Mouse (Mus musculus): ENCODE results near the gene Zdhhc23. TPM values are rescaled to one million over a fixed set of nuclear protein-coding genes. Genes with fewer than 3 reads are reported as not detected.

The Zdhhc23 gene
- polyA plus RNA-seq, 1 experiment from 2014 or later, result 1.4 TPM

- Histone ChIP-seq H3K9me3 (ENCODE audit: control insufficient read depth, low read length) (no peaks in the 10 kb centered on the region), H3K4me1 (replicated peaks; ENCODE audit: control insufficient read depth, insufficient read depth, low read length) (no peaks in the 10 kb centered on the region), H3K27me3 (replicated peaks; ENCODE audit: control insufficient read depth, insufficient read depth, low read length) (no peaks in the 10 kb centered on the region), H3K4me2 (no peak overlapping the region), H3K27ac (ENCODE audit: low read depth, low read length) (no peak overlapping the region), H3K9ac (ENCODE audit: low read depth, low read length) (no peak overlapping the region), H3K4me3 (ENCODE audit: low read depth, low read length) (no peak overlapping the region), H3K36me3 (ENCODE audit: control insufficient read depth, insufficient read depth, low read length) (no peaks in the 10 kb centered on the region)
- no peak for ATAC-seq (replicated peaks; ENCODE audit: low FRiP score)
- WGBS, result 80% methylated on average over 4 of the region's 4 CpGs
- DNase-seq (ENCODE audit: low spot score), result no peak
Observed at GRCm38 (mm10) chr16:43958038-43958437, 21.6 kb downstream of the Zdhhc23 start.

- WGBS, result 62% methylated on average over 6 of the region's 6 CpGs
- Histone ChIP-seq H3K36me3 (ENCODE audit: control insufficient read depth, insufficient read depth, low read length) (no peaks in the 10 kb centered on the region), H3K27ac (ENCODE audit: low read depth, low read length) (no peak overlapping the region), H3K9me3 (ENCODE audit: control insufficient read depth, low read length) (no peaks in the 10 kb centered on the region), H3K4me2 (no peak overlapping the region), H3K27me3 (replicated peaks; ENCODE audit: control insufficient read depth, insufficient read depth, low read length) (no peaks in the 10 kb centered on the region), H3K9ac (ENCODE audit: low read depth, low read length) (0 out of 2 replicates have a peak overlapping the region, but pooled peaks have one; percentile 28), H3K4me1 (replicated peaks; ENCODE audit: control insufficient read depth, insufficient read depth, low read length) (no peaks in the 10 kb centered on the region), H3K4me3 (ENCODE audit: low read depth, low read length) (no peak overlapping the region)
- DNase-seq (ENCODE audit: low spot score) (no peak), ATAC-seq (replicated peaks; ENCODE audit: low FRiP score) (no peak)
Observed at GRCm38 (mm10) chr16:43954913-43955312, 24.7 kb downstream of the Zdhhc23 start.

GRCm38 (mm10) chr16:43951591-43951990 is 28.0 kb downstream of the Zdhhc23 start:
- H3K9me3 ChIP-seq (ENCODE audit: control insufficient read depth, low read length), result no peaks in the 10 kb centered on the region
- H3K4me3 ChIP-seq (ENCODE audit: low read depth, low read length), result no peak overlapping the region
- DNase-seq (ENCODE audit: low spot score) (no peak), ATAC-seq (replicated peaks; ENCODE audit: low FRiP score) (no peak)
- no peak overlapping the region for H3K27ac ChIP-seq (ENCODE audit: low read depth, low read length)
- no peak overlapping the region for H3K4me2 ChIP-seq
- H3K36me3 ChIP-seq (ENCODE audit: control insufficient read depth, insufficient read depth, low read length), result no peaks in the 10 kb centered on the region
- no peaks in the 10 kb centered on the region for H3K4me1 ChIP-seq (replicated peaks; ENCODE audit: control insufficient read depth, insufficient read depth, low read length)
- H3K27me3 ChIP-seq (replicated peaks; ENCODE audit: control insufficient read depth, insufficient read depth, low read length), result no peaks in the 10 kb centered on the region
- no peak overlapping the region for H3K9ac ChIP-seq (ENCODE audit: low read depth, low read length)
- WGBS, result 37% methylated on average over 4 of the region's 4 CpGs

GRCm38 (mm10) chr16:43945869-43946268 is 33.7 kb downstream of the Zdhhc23 start:
- WGBS, result 73% methylated on average over 3 of the region's 3 CpGs
- H3K4me1 ChIP-seq (replicated peaks; ENCODE audit: control insufficient read depth, insufficient read depth, low read length), result no peaks in the 10 kb centered on the region
- no peaks in the 10 kb centered on the region for H3K27me3 ChIP-seq (replicated peaks; ENCODE audit: control insufficient read depth, insufficient read depth, low read length)
- DNase-seq (ENCODE audit: low spot score), result no peak
- H3K27ac ChIP-seq (ENCODE audit: low read depth, low read length), result no peak overlapping the region
- no peak for ATAC-seq (replicated peaks; ENCODE audit: low FRiP score)
- H3K9me3 ChIP-seq (ENCODE audit: control insufficient read depth, low read length), result no peaks in the 10 kb centered on the region
- H3K4me2 ChIP-seq, result no peak overlapping the region
- no peak overlapping the region for H3K9ac ChIP-seq (ENCODE audit: low read depth, low read length)
- H3K4me3 ChIP-seq (ENCODE audit: low read depth, low read length), result no peak overlapping the region
- no peaks in the 10 kb centered on the region for H3K36me3 ChIP-seq (ENCODE audit: control insufficient read depth, insufficient read depth, low read length)

- no peaks in the 10 kb centered on the region for H3K36me3 ChIP-seq (ENCODE audit: control insufficient read depth, insufficient read depth, low read length)
- H3K4me2 ChIP-seq, result no peak overlapping the region
- H3K9me3 ChIP-seq (ENCODE audit: control insufficient read depth, low read length), result no peaks in the 10 kb centered on the region
- WGBS, result 78% methylated on average over 3 of the region's 3 CpGs
- H3K27me3 ChIP-seq (replicated peaks; ENCODE audit: control insufficient read depth, insufficient read depth, low read length), result no peaks in the 10 kb centered on the region
- no peak overlapping the region for H3K9ac ChIP-seq (ENCODE audit: low read depth, low read length)
- no peak for ATAC-seq (replicated peaks; ENCODE audit: low FRiP score)
- no peak overlapping the region for H3K4me3 ChIP-seq (ENCODE audit: low read depth, low read length)
- no peaks in the 10 kb centered on the region for H3K4me1 ChIP-seq (replicated peaks; ENCODE audit: control insufficient read depth, insufficient read depth, low read length)
- H3K27ac ChIP-seq (ENCODE audit: low read depth, low read length), result no peak overlapping the region
- no peak for DNase-seq (ENCODE audit: low spot score)
Observed at GRCm38 (mm10) chr16:43945351-43945750, 34.2 kb downstream of the Zdhhc23 start.

GRCm38 (mm10) chr16:43940846-43941245 is 38.7 kb downstream of the Zdhhc23 start:
- Histone ChIP-seq H3K36me3 (ENCODE audit: control insufficient read depth, insufficient read depth, low read length) (no peaks in the 10 kb centered on the region), H3K9me3 (ENCODE audit: control insufficient read depth, low read length) (no peaks in the 10 kb centered on the region), H3K27me3 (replicated peaks; ENCODE audit: control insufficient read depth, insufficient read depth, low read length) (no peaks in the 10 kb centered on the region), H3K9ac (ENCODE audit: low read depth, low read length) (no peak overlapping the region), H3K4me1 (replicated peaks; ENCODE audit: control insufficient read depth, insufficient read depth, low read length) (peaks cover 8% of the 10 kb centered on the region; the same call in 1 of the 2 replicates), H3K4me2 (no peak overlapping the region), H3K27ac (ENCODE audit: low read depth, low read length) (no peak overlapping the region), H3K4me3 (ENCODE audit: low read depth, low read length) (no peak overlapping the region)
- 91% methylated on average over 4 of the region's 4 CpGs for WGBS
- no peak for ATAC-seq (replicated peaks; ENCODE audit: low FRiP score)
- DNase-seq (ENCODE audit: low spot score), result no peak

GRCm38 (mm10) chr16:43935892-43936291 is 43.7 kb downstream of the Zdhhc23 start:
- Histone ChIP-seq H3K9me3 (ENCODE audit: control insufficient read depth, low read length) (no peaks in the 10 kb centered on the region), H3K27ac (ENCODE audit: low read depth, low read length) (no peak overlapping the region), H3K9ac (ENCODE audit: low read depth, low read length) (no peak overlapping the region), H3K36me3 (ENCODE audit: control insufficient read depth, insufficient read depth, low read length) (no peaks in the 10 kb centered on the region), H3K4me3 (ENCODE audit: low read depth, low read length) (no peak overlapping the region), H3K4me2 (no peak overlapping the region), H3K4me1 (replicated peaks; ENCODE audit: control insufficient read depth, insufficient read depth, low read length) (peaks cover 8% of the 10 kb centered on the region; the same call in 1 of the 2 replicates), H3K27me3 (replicated peaks; ENCODE audit: control insufficient read depth, insufficient read depth, low read length) (no peaks in the 10 kb centered on the region)
- DNase-seq (ENCODE audit: low spot score), result no peak
- ATAC-seq (replicated peaks; ENCODE audit: low FRiP score), result no peak
- WGBS, result 82% methylated on average over 3 of the region's 3 CpGs

- Histone ChIP-seq H3K4me1 (replicated peaks; ENCODE audit: control insufficient read depth, insufficient read depth, low read length) (peaks cover 8% of the 10 kb centered on the region; the same call in 1 of the 2 replicates), H3K36me3 (ENCODE audit: control insufficient read depth, insufficient read depth, low read length) (no peaks in the 10 kb centered on the region), H3K4me3 (ENCODE audit: low read depth, low read length) (no peak overlapping the region), H3K27ac (ENCODE audit: low read depth, low read length) (no peak overlapping the region), H3K27me3 (replicated peaks; ENCODE audit: control insufficient read depth, insufficient read depth, low read length) (no peaks in the 10 kb centered on the region), H3K9me3 (ENCODE audit: control insufficient read depth, low read length) (no peaks in the 10 kb centered on the region), H3K4me2 (no peak overlapping the region), H3K9ac (ENCODE audit: low read depth, low read length) (no peak overlapping the region)
- no peak for DNase-seq (ENCODE audit: low spot score)
- 87% methylated on average over 3 of the region's 3 CpGs for WGBS
- no peak for ATAC-seq (replicated peaks; ENCODE audit: low FRiP score)
Observed at GRCm38 (mm10) chr16:43935367-43935766, 44.2 kb downstream of the Zdhhc23 start.

- WGBS, result 88% methylated on average over 8 of the region's 8 CpGs
- Histone ChIP-seq H3K4me2 (no peak overlapping the region), H3K9ac (ENCODE audit: low read depth, low read length) (no peak overlapping the region), H3K4me1 (replicated peaks; ENCODE audit: control insufficient read depth, insufficient read depth, low read length) (peaks cover 8% of the 10 kb centered on the region; the same call in 1 of the 2 replicates), H3K4me3 (ENCODE audit: low read depth, low read length) (no peak overlapping the region), H3K36me3 (ENCODE audit: control insufficient read depth, insufficient read depth, low read length) (no peaks in the 10 kb centered on the region), H3K27me3 (replicated peaks; ENCODE audit: control insufficient read depth, insufficient read depth, low read length) (no peaks in the 10 kb centered on the region), H3K9me3 (ENCODE audit: control insufficient read depth, low read length) (no peaks in the 10 kb centered on the region), H3K27ac (ENCODE audit: low read depth, low read length) (no peak overlapping the region)
- DNase-seq (ENCODE audit: low spot score), result no peak
- no peak for ATAC-seq (replicated peaks; ENCODE audit: low FRiP score)
Observed at GRCm38 (mm10) chr16:43934856-43935255, 44.7 kb downstream of the Zdhhc23 start.

Measured in liver, embryonic 11.5 days (tissue).